Mouse (Mus musculus) testis, adult 2 months (tissue): ENCODE data around the gene Gm1110. TPM values are rescaled to one million over a fixed set of nuclear protein-coding genes. Genes with fewer than 3 reads are reported as not detected.
"Not testable (repeated sequence)": the region's sequence is repeated elsewhere in the genome, so short reads cannot be mapped to it uniquely, and the experiment has no call there.

Source experiments
- H3K27ac ChIP-seq: fragments of 200-500 bp; 2 replicates; pipeline ENCODE4 v1.5.1; 2012; ENCODE audit warnings: low read depth, low read length; ENCODE audit not compliant: control insufficient read depth, insufficient read depth
- H3K27me3 ChIP-seq: fragments of 200-500 bp; 2 replicates; pipeline ENCODE4 v1.6.1; 2012; ENCODE audit warnings: mild to moderate bottlenecking, low read length, moderate library complexity; ENCODE audit not compliant: control insufficient read depth, insufficient read depth
- H3K36me3 ChIP-seq: fragments of 200-500 bp; 2 replicates; pipeline ENCODE4 v1.6.1; 2012; ENCODE audit warnings: mild to moderate bottlenecking, low read length; ENCODE audit not compliant: control insufficient read depth, insufficient read depth
- H3K4me1 ChIP-seq: fragments of 200-500 bp; 2 replicates; pipeline ENCODE4 v1.6.1; 2012; ENCODE audit warnings: low read length; ENCODE audit not compliant: control insufficient read depth, insufficient read depth
- H3K4me3 ChIP-seq: fragments of 200-500 bp; 2 replicates; pipeline ENCODE4 v1.5.1; 2012; ENCODE audit warnings: low read depth, mild to moderate bottlenecking, low read length, moderate library complexity, mixed read lengths; ENCODE audit not compliant: control insufficient read depth
- CTCF ChIP-seq: fragments of 200-500 bp; IDR thresholded peaks from 2 replicates; pipeline ENCODE4 v1.5.1; 2012; ENCODE audit warnings: low read depth, mild to moderate bottlenecking, inconsistent platforms, low read length, moderate library complexity; ENCODE audit not compliant: control insufficient read depth, insufficient read depth, insufficient replicate concordance
- POLR2A ChIP-seq: fragments of 200-500 bp; IDR thresholded peaks from 2 replicates; pipeline ENCODE4 v1.6.1; 2012; ENCODE audit warnings: low read depth, mild to moderate bottlenecking, inconsistent platforms, low read length, moderate library complexity; ENCODE audit not compliant: control insufficient read depth
- polyA plus RNA-seq: library from polyadenylated mRNA; depleted of rRNA; stranded (reverse); fragments of >200 nt; gene quantifications from 2 replicates; pipeline ENCODE4 v1.2.3, GENCODE M21; 2012; rRNA removed

Gm1110 gene
- 0.16 TPM in 1 of 2 replicates, not detected in the other for polyA plus RNA-seq

DNA sequence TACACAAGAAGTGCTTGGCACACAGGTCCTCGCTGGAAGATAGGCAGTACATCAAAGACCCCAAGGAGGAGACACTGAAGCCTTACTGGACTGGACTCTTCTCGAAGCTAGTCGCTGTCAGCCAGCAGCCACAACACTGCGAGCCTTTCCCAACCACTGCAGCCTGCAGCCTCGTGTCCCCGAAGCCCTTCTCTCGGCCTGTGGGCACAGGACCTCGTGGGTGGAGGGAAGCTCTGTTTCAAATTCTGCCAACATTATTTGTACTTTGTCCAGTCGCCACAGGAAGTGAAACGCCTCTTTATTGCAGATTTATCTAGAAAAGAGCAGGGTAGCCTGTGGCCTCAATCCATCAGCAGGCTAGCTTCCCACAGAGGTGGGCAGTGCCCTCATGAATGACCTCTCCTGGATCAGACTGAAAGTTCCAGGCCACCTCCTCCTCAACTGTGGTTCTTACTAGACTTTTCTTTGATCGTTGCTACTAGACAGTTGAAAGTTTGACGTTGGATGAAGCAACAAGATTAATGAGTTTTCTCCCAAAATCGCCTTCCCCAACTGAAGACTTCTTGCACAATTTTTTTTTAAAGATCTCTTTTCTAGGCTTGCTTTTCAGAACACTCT, at the start of gene Gm1110:
Gm1110 (minus strand) TSS at position 203 of the 618 bp plus-strand sequence.
- TF ChIP-seq POLR2A (no peak), CTCF (no peak)
- H3K4me3 ChIP-seq = no peak within 1 kb of the TSS
- no peaks in the 10 kb centered on the region for H3K27me3 ChIP-seq
- H3K27ac ChIP-seq = no peak within 1 kb of the TSS; the same call in 1 of the 2 replicates
- peaks cover 2% of the 10 kb centered on the region; the same call in 1 of the 2 replicates for H3K4me1 ChIP-seq
- H3K36me3 ChIP-seq = no peaks in the 10 kb centered on the region

DNA sequence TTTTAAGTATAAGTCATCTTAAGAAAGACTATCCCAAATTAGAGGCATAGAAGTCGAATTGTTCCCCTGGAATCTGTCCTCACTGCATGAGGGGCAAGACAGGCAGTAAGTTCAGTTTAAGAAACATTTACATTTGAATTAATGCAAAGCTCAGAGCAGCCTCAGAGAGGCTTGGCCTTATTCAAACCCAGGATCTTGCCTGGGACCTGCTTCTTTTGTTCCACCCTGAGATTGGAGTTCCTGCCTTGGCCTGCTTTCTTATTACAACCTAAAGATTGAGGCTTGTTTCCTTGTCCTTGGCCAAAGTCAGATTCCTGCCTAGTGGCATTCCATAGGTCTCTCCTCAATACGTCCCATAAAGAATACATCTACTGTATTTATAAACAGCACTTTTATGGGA, 24.9 kb upstream of the Gm1110 start:
- TF ChIP-seq CTCF (no peak), POLR2A (no peak)
- no peaks in the 10 kb centered on the region for H3K27me3 ChIP-seq
- no peaks in the 10 kb centered on the region for H3K36me3 ChIP-seq
- no peak overlapping the region for H3K4me3 ChIP-seq
- no peaks in the 10 kb centered on the region for H3K4me1 ChIP-seq
- H3K27ac ChIP-seq = no peak overlapping the region

DNA sequence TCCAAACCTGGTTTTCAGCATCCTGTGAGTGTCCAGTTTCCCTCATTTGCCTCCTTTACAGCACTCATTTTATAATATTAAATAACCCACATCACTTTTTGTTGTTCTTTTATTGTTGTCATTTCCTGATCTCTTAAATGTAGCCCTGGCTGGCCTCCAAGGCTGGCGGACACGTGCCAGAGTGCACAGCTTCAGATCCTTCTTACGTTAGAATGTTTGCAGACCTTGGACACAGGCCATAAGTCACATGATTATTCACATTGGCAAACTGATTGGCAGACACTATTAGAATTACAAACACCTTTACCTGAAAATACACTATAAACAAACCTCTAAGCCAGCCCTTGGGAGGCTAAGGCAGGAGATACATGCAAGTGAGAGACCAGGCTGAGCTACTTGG, 1.2 kb upstream of the Gm1110 start:
- no peaks in the 10 kb centered on the region for H3K27me3 ChIP-seq
- no peak overlapping the region for H3K4me3 ChIP-seq
- TF ChIP-seq CTCF (no peak), POLR2A (no peak)
- peaks cover 2% of the 10 kb centered on the region; the same call in 1 of the 2 replicates for H3K4me1 ChIP-seq
- no peaks in the 10 kb centered on the region for H3K36me3 ChIP-seq
- H3K27ac ChIP-seq = no peak overlapping the region

DNA sequence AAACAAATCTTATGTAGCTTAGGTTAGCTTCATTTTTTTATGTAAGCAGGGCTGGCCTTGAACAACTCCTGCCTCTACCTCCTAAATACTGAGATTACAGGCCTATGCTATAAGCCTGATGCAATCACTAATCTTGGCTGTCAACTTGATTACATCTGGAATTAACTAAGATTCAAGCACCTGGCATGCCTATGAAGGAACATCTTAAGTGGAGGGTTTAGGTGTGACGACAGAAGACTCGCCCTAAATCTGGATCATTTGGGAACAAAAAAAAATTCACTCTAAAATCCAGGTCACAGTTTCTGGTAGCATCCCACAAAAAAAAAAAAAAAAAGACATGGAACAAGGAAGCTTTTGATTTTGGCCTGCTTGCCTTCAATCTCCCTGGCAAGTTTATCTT, 3.1 kb downstream of the Gm1110 start:
- no peaks in the 10 kb centered on the region for H3K27me3 ChIP-seq
- no peaks in the 10 kb centered on the region for H3K36me3 ChIP-seq
- peaks cover 2% of the 10 kb centered on the region; the same call in 1 of the 2 replicates for H3K4me1 ChIP-seq
- no peak overlapping the region for H3K4me3 ChIP-seq
- no peak overlapping the region for H3K27ac ChIP-seq
- TF ChIP-seq POLR2A (no peak), CTCF (no peak)

DNA sequence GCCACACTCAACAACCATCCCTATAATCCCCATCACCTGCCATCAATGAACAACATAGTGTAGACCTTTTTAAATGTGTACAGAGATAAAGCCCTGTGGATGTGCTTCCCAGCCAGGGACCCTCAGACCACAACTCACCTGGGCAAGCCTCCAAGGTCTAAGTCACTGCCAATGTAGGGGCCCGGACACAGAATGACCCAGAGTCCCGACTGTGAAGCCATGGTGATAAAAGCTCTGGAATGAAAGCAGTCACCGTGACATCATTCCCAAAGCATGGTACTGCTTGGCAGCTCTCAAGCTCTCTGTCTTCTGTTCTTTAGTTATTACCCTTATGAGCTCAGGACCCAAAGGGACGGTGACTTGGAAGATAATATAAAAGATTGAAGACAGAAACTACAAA, 9.8 kb downstream of the Gm1110 start:
- Histone ChIP-seq H3K4me1 (no peaks in the 10 kb centered on the region; the same call in 1 of the 2 replicates), H3K27me3 (no peaks in the 10 kb centered on the region), H3K27ac (no peak overlapping the region), H3K4me3 (no peak overlapping the region), H3K36me3 (no peaks in the 10 kb centered on the region)
- TF ChIP-seq POLR2A (no peak), CTCF (no peak)

DNA sequence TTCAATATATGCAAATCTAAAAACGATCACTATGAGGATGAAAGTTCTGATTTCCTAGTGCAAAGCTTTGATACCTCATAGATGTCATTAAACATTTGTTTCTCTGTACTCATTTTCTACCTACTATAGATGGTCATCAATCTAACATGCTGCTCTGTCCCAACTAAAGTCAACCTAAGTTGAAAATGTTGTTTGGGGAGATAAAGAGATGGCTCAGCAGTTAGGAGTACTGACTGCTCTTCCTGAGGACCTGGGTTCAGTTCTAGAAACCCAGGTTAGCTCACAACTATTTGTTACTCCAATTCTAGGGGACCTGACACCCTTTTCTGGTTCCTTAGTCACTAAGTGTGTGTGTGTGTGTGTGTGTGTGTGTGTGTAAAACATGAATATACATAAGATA, 11.7 kb downstream of the Gm1110 start:
- H3K27me3 ChIP-seq = no peaks in the 10 kb centered on the region
- TF ChIP-seq POLR2A = no peak
- no peak for TF ChIP-seq CTCF
- no peaks in the 10 kb centered on the region for H3K4me1 ChIP-seq
- no peak overlapping the region for H3K27ac ChIP-seq
- no peak overlapping the region for H3K4me3 ChIP-seq
- no peaks in the 10 kb centered on the region for H3K36me3 ChIP-seq

DNA sequence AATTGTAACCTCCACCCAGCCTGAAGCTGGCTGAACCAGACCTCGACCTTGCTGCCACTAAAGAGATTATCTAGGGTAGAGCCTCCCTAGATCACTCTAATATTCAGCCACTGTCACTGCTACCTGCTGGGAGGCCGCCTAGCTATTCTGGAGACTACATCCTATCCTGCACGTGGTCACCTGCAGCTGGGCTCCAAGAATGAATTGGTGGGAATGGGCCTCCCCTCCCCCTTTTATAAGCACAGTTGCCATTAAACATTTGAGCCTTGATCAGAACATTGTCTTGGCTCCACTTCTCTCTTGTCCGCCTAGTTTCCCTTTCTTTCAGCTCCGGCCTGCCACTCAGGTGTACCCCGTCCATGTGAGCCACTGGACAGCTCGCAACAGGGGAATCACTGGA, 53.1 kb downstream of the Gm1110 start:
- not testable (repeated sequence) for H3K27ac ChIP-seq, H3K36me3 ChIP-seq, H3K4me3 ChIP-seq, H3K4me1 ChIP-seq, H3K27me3 ChIP-seq

DNA sequence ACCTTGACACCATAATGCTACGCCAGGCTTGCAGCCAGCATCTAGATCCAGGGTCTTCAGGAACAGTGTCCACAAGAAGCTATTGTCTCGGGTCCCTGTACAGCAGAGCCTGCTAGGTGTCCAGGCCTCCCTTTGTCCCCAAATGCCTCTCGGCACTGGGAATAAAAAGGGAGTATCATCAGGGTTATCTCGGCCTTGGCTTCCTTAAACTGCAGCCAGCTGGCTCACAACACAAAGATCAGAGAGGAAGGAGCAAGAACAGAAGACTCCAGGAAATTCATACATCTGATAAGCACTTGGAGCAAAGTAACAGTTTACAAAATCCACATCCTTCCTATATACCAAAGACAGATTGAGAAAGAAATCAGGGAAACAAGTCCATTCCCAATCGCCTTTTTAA, 62.2 kb downstream of the Gm1110 start, which contains the start of gene Glb1l3:
Glb1l3 (minus strand) TSS at position 140 of the 400 bp plus-strand sequence.
- Histone ChIP-seq H3K4me1 (peaks cover 8% of the 10 kb centered on the region), H3K27ac (peak within 1 kb of the TSS; percentile 72), H3K36me3 (no peaks in the 10 kb centered on the region), H3K27me3 (no peaks in the 10 kb centered on the region), H3K4me3 (peak within 1 kb of the TSS; percentile 42)
- TF ChIP-seq POLR2A (no peak), CTCF (no peak)
